In the genomic region with DNA sequence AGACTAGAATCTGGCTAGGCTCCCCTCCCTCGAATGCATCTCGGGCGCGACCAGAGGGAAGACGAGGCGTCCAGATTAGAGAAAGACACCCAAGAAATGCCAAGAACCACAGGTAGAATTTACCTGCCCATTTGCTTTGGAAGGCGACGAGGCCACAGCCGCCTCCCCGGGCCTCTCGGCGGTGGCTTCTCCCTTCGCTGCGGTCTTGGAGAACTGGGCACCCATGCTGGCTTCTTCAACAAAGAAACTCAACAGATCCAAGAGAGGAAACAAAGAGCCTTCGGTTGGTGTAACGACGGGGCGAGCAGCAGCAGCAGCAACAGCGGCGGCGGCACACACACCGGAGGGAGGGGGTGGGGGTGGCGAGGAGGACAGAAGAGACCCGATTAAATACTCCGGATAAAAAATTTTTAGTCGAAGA, we compare ENCODE assay signal across 8 mouse cellular contexts. TPM values are rescaled to one million over a fixed set of nuclear protein-coding genes. Genes with fewer than 3 reads are reported as not detected.
A peak's percentile ranks its signal among the peaks of the same experiment; 100 is the strongest.
DNase-seq lines count a peak whose midpoint lies in the region; ATAC-seq and TF ChIP-seq lines count a peak whose summit lies in the region.

No protein-coding gene starts in this region.

- H3K27ac ChIP-seq in intestine, embryonic 15.5 days = peak overlapping the region; percentile 95
- peak overlapping the region; percentile 99 for H3K27ac ChIP-seq in limb, embryonic 10.5 days
- peak overlapping the region; percentile 100 for H3K27ac ChIP-seq in midbrain, embryonic 15.5 days
- H3K27ac ChIP-seq in testis, adult 2 months (ENCODE audit: control insufficient read depth, insufficient read depth, low read depth, low read length) = peak overlapping the region; percentile 82

- peak overlapping the region; percentile 85 for H3K9ac ChIP-seq in intestine, embryonic 15.5 days
- peak overlapping the region; percentile 100 for H3K9ac ChIP-seq in midbrain, embryonic 15.5 days

- no peaks in the 10 kb centered on the region; the same call in 1 of the 2 replicates for H3K4me1 ChIP-seq in intestine, embryonic 15.5 days (replicated peaks)
- H3K4me1 ChIP-seq in limb, embryonic 10.5 days = peaks cover 11% of the 10 kb centered on the region
- H3K4me1 ChIP-seq in midbrain, embryonic 15.5 days = peaks cover 22% of the 10 kb centered on the region
- peaks cover 25% of the 10 kb centered on the region for H3K4me1 ChIP-seq in testis, adult 2 months (ENCODE audit: control insufficient read depth, insufficient read depth, low read length)

- DNase-seq in cerebellum, adult 11 months = peak; percentile 33
- peak; percentile 5 for DNase-seq in c-Kit-positive CD71-positive TER-119-positive erythroid progenitor cells, embryonic 14.5 days (ENCODE audit: low spot score)
- peak; percentile 11 for DNase-seq in gastrocnemius, adult 18-20 months (ENCODE audit: low spot score)
- DNase-seq in limb, embryonic 10.5 days (ENCODE audit: low spot score) = peak; percentile 72

- no peak for TF ChIP-seq POLR2A in testis, adult 2 months (IDR thresholded peaks at IDR 0.05; ENCODE audit: control insufficient read depth, low read depth, low read length)

- no peak for TF ChIP-seq CTCF in testis, adult 2 months (IDR thresholded peaks at IDR 0.05; ENCODE audit: control insufficient read depth, insufficient read depth, insufficient replicate concordance, low read depth, low read length)

- H3K4me2 ChIP-seq in intestine, embryonic 15.5 days (replicated peaks) = peak overlapping the region; percentile 85
- H3K4me2 ChIP-seq in midbrain, embryonic 15.5 days = no peak overlapping the region

- peak overlapping the region; percentile 65 for H3K4me3 ChIP-seq in intestine, embryonic 15.5 days (replicated peaks)
- peak overlapping the region; percentile 93 for H3K4me3 ChIP-seq in limb, embryonic 10.5 days
- peak overlapping the region; percentile 99 for H3K4me3 ChIP-seq in midbrain, embryonic 15.5 days
- H3K4me3 ChIP-seq in testis, adult 2 months (ENCODE audit: control insufficient read depth, low read depth, low read length) = peak overlapping the region; percentile 79

- under 1% methylated on average over 26 of the region's 26 CpGs for WGBS in intestine, embryonic 15.5 days
- 0% methylated on average over 26 of the region's 26 CpGs for WGBS in limb, embryonic 10.5 days
- under 1% methylated on average over 26 of the region's 26 CpGs for WGBS in midbrain, embryonic 15.5 days

- ATAC-seq in cerebellum, adult (ENCODE audit: insufficient number of reproducible peaks, low FRiP score, low TSS enrichment) = no peak
- no peak for ATAC-seq in intestine, embryonic 15.5 days
- ATAC-seq in midbrain, embryonic 15.5 days (replicated peaks) = 0 out of 2 replicates have a peak, but pooled peaks have one; percentile 13

- no peaks in the 10 kb centered on the region for H3K9me3 ChIP-seq in intestine, embryonic 15.5 days
- no peaks in the 10 kb centered on the region for H3K9me3 ChIP-seq in limb, embryonic 10.5 days (replicated peaks)
- no peaks in the 10 kb centered on the region for H3K9me3 ChIP-seq in midbrain, embryonic 15.5 days

- no peaks in the 10 kb centered on the region for H3K27me3 ChIP-seq in intestine, embryonic 15.5 days (replicated peaks)
- no peaks in the 10 kb centered on the region for H3K27me3 ChIP-seq in limb, embryonic 10.5 days (ENCODE audit: low read depth, poor library complexity, severe bottlenecking)
- H3K27me3 ChIP-seq in midbrain, embryonic 15.5 days (replicated peaks) = no peaks in the 10 kb centered on the region
- no peaks in the 10 kb centered on the region for H3K27me3 ChIP-seq in testis, adult 2 months (ENCODE audit: control insufficient read depth, insufficient read depth, low read length)

- no peaks in the 10 kb centered on the region for H3K36me3 ChIP-seq in intestine, embryonic 15.5 days
- peaks cover 30% of the 10 kb centered on the region for H3K36me3 ChIP-seq in limb, embryonic 10.5 days
- H3K36me3 ChIP-seq in midbrain, embryonic 15.5 days (replicated peaks) = no peaks in the 10 kb centered on the region
- H3K36me3 ChIP-seq in testis, adult 2 months (ENCODE audit: control insufficient read depth, insufficient read depth, low read length) = no peaks in the 10 kb centered on the region

RNA-seq across cellular contexts. Expression of a gene that starts 0.4 kb away (rescaled TPM):
- 10 to 100 TPM; 16.4 to 21.0 TPM for total RNA-seq in gastrocnemius, adult 18-20 months (2021)
- polyA plus RNA-seq in intestine, embryonic 15.5 days (2015; fragmentation: Nextera tagmentation; extraction: Ambion mirVana) = 75.1 and 91.5 TPM in 2 replicates
- 94.6 and 115 TPM in 2 replicates for polyA plus RNA-seq in limb, embryonic 10.5 days (2016; fragmentation: Nextera tagmentation; extraction: Ambion mirVana)
- 203 and 208 TPM in 2 replicates for polyA plus RNA-seq in midbrain, embryonic 15.5 days (2015; fragmentation: Nextera tagmentation; extraction: Ambion mirVana)
- polyA plus RNA-seq in testis, adult 2 months (2012; rRNA removed) = 4.1 and 4.6 TPM in 2 replicates

Comparison
In these comparisons a context has a peak if more than half of its experiments do, and no peak if none do; other contexts are left out.
1. DNase-seq: peak in every context shown above with its lines; median percentile 72 in limb, embryonic 10.5 days; 33 in cerebellum, adult 11 months; 11 in gastrocnemius, adult 18-20 months; 5 in c-Kit-positive CD71-positive TER-119-positive erythroid progenitor cells, embryonic 14.5 days.
2. RNA of a gene that starts 0.4 kb away (polyA plus RNA-seq): 203 to 208 TPM in midbrain, embryonic 15.5 days, 94.6 to 115 TPM in limb, embryonic 10.5 days and 75.1 to 91.5 TPM in intestine, embryonic 15.5 days; 4.1 to 4.6 TPM in testis, adult 2 months; every median in the first group is over 10 times any median in the second.
3. Peak in every context shown above with its lines, with median percentiles within 50 percentile points of each other: H3K27ac ChIP-seq and H3K4me3 ChIP-seq.